Mouse (Mus musculus) monocyte, adult 5-6 weeks (primary cell): Measurements from ENCODE around the gene Inpp5b. TPM values are rescaled to one million over a fixed set of nuclear protein-coding genes. Genes with fewer than 3 reads are reported as not detected.
"Not testable (repeated sequence)": the region's sequence is repeated elsewhere in the genome, so short reads cannot be mapped to it uniquely, and the experiment has no call there.

ENCODE experiments used
- ATAC-seq: fragments of 153-309, 156-312 bp; replicated peaks from 2 replicates; pipeline ENCODE4 v1.8.0; 2017; ENCODE audit warnings: mild to moderate bottlenecking; ENCODE audit not compliant: low TSS enrichment, insufficient number of reproducible peaks, severe bottlenecking, poor library complexity, low FRiP score
- total RNA-seq: library from RNA; stranded (forward); fragments of 200-1000, 200-491, 200-594 nt; gene quantifications from 3 replicates; pipeline ENCODE4 v1.2.3, GENCODE M21; 2017

The Inpp5b gene
- 30.2 to 90.4 TPM (median 33.8 TPM) in 3 replicates for total RNA-seq

- ATAC-seq: peak; percentile 90
These were observed at the start of gene Inpp5b for GRCm38 (mm10) chr4:124741376-124742343. Gene Inpp5b (plus strand): TSS chr4:124741850.

- no peak for ATAC-seq
These were observed 49.2 kb upstream of the Inpp5b start for GRCm38 (mm10) chr4:124692416-124692861.

- peak; percentile 95 for ATAC-seq
These were observed 48.3 kb upstream of the Inpp5b start, which contains the start of gene Utp11 for GRCm38 (mm10) chr4:124693135-124693894. Gene Utp11 (minus strand): TSS chr4:124693600.

- ATAC-seq: no peak
These were observed 47.1 kb upstream of the Inpp5b start for GRCm38 (mm10) chr4:124694572-124694971.

GRCm38 (mm10) chr4:124695786-124696516 lies 45.7 kb upstream of the Inpp5b start:
- ATAC-seq: no peak

DNA sequence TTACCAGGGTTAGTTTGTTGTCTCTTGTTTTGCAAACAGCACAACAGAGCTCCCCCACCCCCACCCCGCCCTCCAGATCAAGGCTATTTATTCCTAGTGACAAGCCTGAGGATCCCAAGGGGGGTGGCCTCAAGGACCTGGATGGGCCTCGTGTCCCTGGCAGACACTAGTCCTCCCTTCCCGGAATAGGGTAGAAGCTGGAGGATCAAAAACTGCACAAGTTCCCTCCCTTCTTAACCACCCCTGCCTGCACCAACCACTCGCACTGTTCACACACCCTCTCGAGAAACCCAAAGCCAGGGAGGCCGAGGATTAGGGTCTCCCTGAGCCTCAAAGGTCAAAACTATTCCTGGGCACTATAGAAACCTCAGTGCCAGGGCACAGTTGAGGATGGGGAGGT lies 41.9 kb upstream of the Inpp5b start:
- ATAC-seq: no peak

GRCm38 (mm10) chr4:124700248-124700971 lies 41.2 kb upstream of the Inpp5b start, which contains the start of gene Fhl3:
Gene Fhl3 (plus strand): TSS chr4:124700701.
- ATAC-seq: 0 out of 2 replicates have a peak, but pooled peaks have one; percentile 19

DNA sequence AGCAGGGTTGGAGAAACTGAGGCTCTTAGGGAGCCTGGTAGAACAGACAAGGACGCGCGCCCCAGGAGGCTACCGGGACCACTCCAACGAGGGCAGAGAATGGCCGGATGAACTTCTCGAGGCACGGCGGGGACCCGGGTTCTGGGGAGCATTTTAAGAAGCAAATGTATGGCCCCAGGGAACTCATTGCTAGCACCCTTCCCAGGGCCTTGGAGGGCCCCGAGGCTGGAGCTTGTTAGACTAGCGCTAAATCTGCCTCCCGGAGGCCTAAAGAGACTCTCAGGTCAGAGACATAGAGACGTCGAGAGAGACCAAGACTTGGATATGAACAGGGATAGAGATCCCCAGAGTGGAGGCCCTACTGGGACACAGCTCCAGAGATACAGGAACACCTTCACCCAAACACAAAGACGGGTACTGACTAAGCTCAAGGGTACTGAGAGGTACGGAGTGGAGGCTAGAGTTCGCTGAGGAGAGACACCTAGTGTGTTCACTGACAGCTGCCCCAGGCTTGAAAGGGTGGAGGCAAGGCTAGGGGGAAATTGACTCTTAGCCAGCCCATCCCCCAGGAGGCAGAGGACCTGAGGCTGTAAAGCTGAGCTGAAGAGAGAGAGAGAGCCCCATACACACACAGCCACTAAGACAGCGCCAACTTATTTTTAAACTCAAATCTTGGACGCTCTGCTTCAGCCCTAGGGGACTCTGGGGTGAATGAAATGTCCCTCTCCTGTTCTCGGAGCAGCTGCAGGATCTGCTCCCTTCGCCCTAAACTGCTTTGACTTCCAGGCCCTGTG lies 40.4 kb upstream of the Inpp5b start:
- ATAC-seq: no peak; the same call in 1 of the 2 replicates

DNA sequence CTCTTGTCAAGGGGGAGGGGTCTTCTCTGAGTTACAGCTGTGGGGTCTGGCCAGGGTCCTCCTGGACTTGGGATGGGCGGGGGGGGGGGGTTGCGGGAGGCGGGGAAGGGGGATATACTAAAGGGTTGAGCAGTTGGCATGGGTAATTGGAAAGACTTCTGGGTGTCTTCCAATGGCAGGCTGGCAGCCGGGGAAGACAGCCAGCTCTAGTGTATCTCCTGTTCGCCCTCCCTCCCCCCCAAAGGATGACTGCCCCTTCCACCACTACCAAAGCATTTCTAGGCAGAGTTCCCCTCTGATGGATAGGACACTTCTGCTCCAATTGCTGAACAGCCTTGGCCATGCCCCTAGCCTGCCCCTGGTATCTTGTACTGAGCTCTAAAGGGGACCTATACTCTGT lies 39.7 kb upstream of the Inpp5b start:
- no peak for ATAC-seq

- ATAC-seq: 0 out of 2 replicates have a peak, but pooled peaks have one; percentile 13
These were observed 38.2 kb upstream of the Inpp5b start for GRCm38 (mm10) chr4:124703406-124703805.

- no peak for ATAC-seq
These were observed 37.5 kb upstream of the Inpp5b start for GRCm38 (mm10) chr4:124703881-124704796.

DNA sequence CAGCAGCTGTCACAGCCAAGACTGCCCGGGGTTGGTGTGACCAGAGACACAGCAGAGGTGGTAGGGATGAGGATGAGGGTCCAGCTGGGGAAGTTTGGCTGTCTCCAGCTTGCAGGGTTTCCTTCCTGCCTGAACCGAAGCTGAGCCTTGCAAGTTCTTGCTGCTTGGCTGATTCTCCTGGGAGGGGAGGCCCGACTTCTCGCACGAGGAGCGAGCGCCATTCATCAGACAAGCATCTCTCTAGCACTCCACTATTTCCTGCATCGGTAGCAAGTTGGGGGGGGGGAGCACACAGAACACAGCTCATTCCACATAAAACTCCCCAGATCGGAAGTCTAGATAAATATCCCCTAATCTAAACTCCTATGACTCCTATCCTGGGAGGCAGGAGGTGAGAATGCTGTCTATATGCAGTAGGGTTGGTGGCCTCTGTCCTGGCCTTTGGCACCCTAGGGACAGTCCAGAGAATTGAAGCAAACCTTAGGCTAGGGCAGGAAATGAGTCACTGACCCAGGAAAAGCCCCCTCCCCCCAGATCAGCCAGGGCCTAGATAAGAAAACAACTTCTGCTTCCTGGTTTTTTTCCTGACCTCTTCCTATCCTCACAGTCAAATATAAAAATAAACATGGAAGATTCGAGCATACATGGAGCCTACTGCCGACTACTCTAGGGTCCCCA lies 36.7 kb upstream of the Inpp5b start:
- no peak for ATAC-seq

DNA sequence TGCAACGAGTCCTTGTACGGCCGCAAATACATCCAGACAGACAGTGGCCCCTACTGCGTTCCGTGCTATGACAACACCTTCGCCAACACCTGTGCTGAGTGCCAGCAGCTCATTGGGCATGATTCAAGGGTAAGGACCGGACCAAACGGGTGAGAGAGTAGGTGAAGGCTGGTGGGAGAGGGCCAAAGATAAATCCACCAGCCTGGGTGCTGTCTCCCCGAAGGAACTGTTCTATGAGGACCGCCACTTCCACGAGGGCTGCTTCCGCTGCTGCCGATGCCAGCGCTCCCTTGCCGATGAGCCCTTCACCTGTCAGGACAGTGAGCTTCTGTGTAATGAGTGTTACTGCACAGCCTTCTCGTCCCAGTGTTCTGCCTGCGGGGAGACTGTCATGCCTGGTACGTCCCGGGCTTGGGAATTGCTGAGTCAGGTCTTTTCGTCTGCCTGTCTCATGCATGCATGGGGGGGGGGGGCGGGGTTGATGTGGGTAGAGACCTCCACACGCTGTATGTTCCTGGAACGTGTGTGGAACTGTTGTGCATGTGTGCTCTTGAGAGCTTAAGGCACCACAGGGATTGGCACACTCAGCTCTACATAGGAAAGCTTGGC lies 35.9 kb upstream of the Inpp5b start:
- ATAC-seq: no peak

DNA sequence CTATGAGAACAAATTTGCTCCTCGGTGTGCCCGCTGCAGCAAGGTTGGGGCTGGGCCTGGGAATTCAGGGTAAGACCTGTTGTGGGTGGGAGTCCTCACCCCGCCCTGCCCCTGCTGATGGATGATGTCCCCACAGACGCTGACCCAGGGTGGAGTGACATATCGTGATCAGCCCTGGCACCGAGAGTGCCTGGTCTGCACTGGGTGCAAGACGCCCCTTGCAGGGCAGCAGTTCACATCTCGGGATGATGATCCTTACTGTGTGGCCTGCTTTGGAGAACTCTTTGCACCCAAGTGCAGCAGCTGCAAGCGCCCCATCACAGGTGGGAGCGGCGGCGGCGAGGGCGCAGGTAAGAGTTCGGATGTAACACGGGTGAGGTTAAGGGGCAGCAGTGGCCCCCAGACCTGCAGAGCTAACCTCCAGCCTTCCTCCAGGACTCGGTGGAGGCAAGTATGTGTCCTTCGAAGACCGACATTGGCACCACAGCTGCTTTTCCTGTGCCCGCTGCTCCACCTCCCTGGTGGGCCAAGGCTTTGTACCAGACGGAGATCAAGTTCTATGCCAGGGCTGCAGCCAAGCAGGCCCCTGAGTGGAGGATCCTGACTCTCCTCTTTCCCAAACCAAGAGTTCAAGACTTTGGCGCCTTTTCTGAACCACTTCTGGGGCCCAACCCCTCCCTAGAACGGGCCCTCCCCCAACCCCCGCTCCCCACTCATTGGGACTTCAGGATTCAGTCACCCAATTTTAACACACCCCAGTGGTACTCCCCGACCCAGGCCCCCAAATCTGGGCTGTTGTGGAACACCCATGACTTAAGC lies 34.1 kb upstream of the Inpp5b start:
- ATAC-seq: not testable (repeated sequence)

GRCm38 (mm10) chr4:124708200-124708517 lies 33.5 kb upstream of the Inpp5b start:
- not testable (repeated sequence) for ATAC-seq
